Mouse (Mus musculus): ENCODE results near the gene Ahsa1. TPM values are rescaled to one million over a fixed set of nuclear protein-coding genes. Genes with fewer than 3 reads are reported as not detected.

Gene Ahsa1
- total RNA-seq, 1 experiment from 2014 or later, result 181 TPM

Other genes starting within 250 kb of the Ahsa1 start
- not detected in 3 replicates for gene Tmem63c, start 245.1 kb upstream of the Ahsa1 start, total RNA-seq (2017)
- not detected in 3 replicates for gene Ngb, start 163.9 kb upstream of the Ahsa1 start, total RNA-seq (2017)
- 0.95 to 4.7 TPM (median 4.2 TPM) in 3 replicates for gene Gstz1, start 119.3 kb upstream of the Ahsa1 start, total RNA-seq (2017)
- 2.7 to 5.7 TPM (median 4.5 TPM) in 3 replicates for gene Pomt2, start 118.5 kb upstream of the Ahsa1 start, total RNA-seq (2017)
- gene Samd15, start 66.8 kb upstream of the Ahsa1 start, total RNA-seq (2017), result 0.39 TPM in 1 of 3 replicates, not detected in the others
- gene Tmed8, start 66.0 kb upstream of the Ahsa1 start, total RNA-seq (2017), result 7.8 to 21.7 TPM (median 12.4 TPM) in 3 replicates
- gene Noxred1, start 27.7 kb upstream of the Ahsa1 start, total RNA-seq (2017), result 0.29 to 0.86 TPM in 2 of 3 replicates, not detected in the other
- 29.4 to 34.9 TPM (median 34.6 TPM) in 3 replicates for gene Vipas39, start 223 bp upstream of the Ahsa1 start, total RNA-seq (2017)
- not detected in 3 replicates for gene Ism2, start 33.2 kb downstream of the Ahsa1 start, total RNA-seq (2017)
- 143 to 275 TPM (median 270 TPM) in 3 replicates for gene Sptlc2, start 121.9 kb downstream of the Ahsa1 start, total RNA-seq (2017)
- gene Slirp, start 177.4 kb downstream of the Ahsa1 start, total RNA-seq (2017), result 58.5 to 81.5 TPM (median 77.2 TPM) in 3 replicates
- gene Alkbh1, start 177.5 kb downstream of the Ahsa1 start, total RNA-seq (2017), result 29.1 to 63.3 TPM (median 38.0 TPM) in 3 replicates
- 144 to 150 TPM (median 147 TPM) in 3 replicates for gene Snw1, start 205.8 kb downstream of the Ahsa1 start, total RNA-seq (2017)
- not detected in 3 replicates for gene Gm5788, start 228.2 kb downstream of the Ahsa1 start, total RNA-seq (2017)
- gene Gm8300, start 247.8 kb downstream of the Ahsa1 start, total RNA-seq (2017), result not detected in 3 replicates